20 mouse cellular contexts compared by ENCODE assay signal in the genomic region with DNA sequence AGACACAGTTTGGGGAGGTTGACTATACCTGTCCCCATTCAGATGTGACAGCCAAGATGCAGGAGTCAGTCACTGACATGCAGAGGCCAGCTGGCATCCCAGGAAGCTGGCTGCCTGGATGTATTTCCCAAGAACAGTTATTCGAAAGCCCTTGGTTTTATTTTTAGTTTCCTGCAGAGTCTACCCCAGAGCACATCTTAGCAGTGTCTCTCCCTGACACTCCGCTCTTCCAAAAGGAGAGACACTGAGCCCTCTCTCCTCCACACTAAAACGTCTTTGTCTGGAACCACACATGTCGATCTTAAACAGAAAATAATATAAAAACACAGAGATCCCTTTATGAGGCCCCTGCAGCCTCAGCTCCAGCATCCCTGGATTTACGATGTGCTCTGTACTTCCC. TPM values are rescaled to one million over a fixed set of nuclear protein-coding genes. Genes with fewer than 3 reads are reported as not detected.
DNase-seq lines count a peak whose midpoint lies in the region; ATAC-seq and TF ChIP-seq lines count a peak whose summit lies in the region.
"Had no signal": no experiment of that assay in that cellular context is flagged by ENCODE, and none has a peak within 500 bp of the region (broad histone marks: within the 10 kb centered on the region; RNA-seq: fewer than 3 reads in every experiment).

No protein-coding gene starts in this region.

- no peak overlapping the region for H3K4me2 ChIP-seq in limb, embryonic 14.5 days (replicated peaks; ENCODE audit: low read depth, low read length, severe bottlenecking)
- no peak overlapping the region for H3K4me2 ChIP-seq in kidney, embryonic 14.5 days (replicated peaks; ENCODE audit: low read depth, low read length)
- H3K4me2 ChIP-seq: embryonic facial prominence, embryonic 12.5 days; forebrain, embryonic 15.5 days; heart, embryonic 13.5 days; hindbrain, embryonic 15.5 days had no signal

- WGBS in limb, embryonic 14.5 days, result 32% methylated on average over 5 of the region's 5 CpGs
- WGBS in kidney, embryonic 14.5 days, result 44% methylated on average over 5 of the region's 5 CpGs

- no peak for DNase-seq in frontal cortex, postnatal 10 days (ENCODE audit: low spot score in 2 of 2)
- DNase-seq in left cerebral cortex, postnatal 25 days (ENCODE audit: low spot score in 2 of 2), result peak; percentile 5 to 19
- DNase-seq in left cerebral cortex, adult 9 months (ENCODE audit: low spot score in 2 of 2), result no peak
- DNase-seq in brain, adult 2 months (ENCODE audit: low read depth, low spot score), result peak; percentile 11
- DNase-seq in limb, embryonic 14.5 days (ENCODE audit: low spot score), result no peak
- DNase-seq: adrenal gland, postnatal 10 days; B cell, adult 2 months; cerebellum, adult 11-12 months; cerebellum, adult 9-10 months; cerebellum, postnatal 25 days; gastrocnemius, postnatal 14 days; heart, postnatal 36 days had no signal

- no peaks in the 10 kb centered on the region for H3K9me3 ChIP-seq in limb, embryonic 14.5 days (ENCODE audit: control insufficient read depth, low read length)
- no peaks in the 10 kb centered on the region for H3K9me3 ChIP-seq in kidney, embryonic 14.5 days (ENCODE audit: control insufficient read depth, low read length)
- H3K9me3 ChIP-seq: embryonic facial prominence, embryonic 12.5 days; forebrain, embryonic 15.5 days; G1E; heart, embryonic 13.5 days; hindbrain, embryonic 15.5 days had no signal

- intact Hi-C loops in left cerebral cortex, postnatal 25 days (cut with DNase I), result no loop called here

- H3K4me3 ChIP-seq in limb, embryonic 14.5 days (replicated peaks; ENCODE audit: low read length), result no peak overlapping the region
- H3K4me3 ChIP-seq in kidney, embryonic 14.5 days (ENCODE audit: low read length), result no peak overlapping the region
- H3K4me3 ChIP-seq: embryonic facial prominence, embryonic 12.5 days; forebrain, embryonic 15.5 days; heart, embryonic 13.5 days; hindbrain, embryonic 15.5 days had no signal

- no peak for TF ChIP-seq POLR2A in limb, embryonic 14.5 days (IDR thresholded peaks at IDR 0.05; ENCODE audit: borderline replicate concordance, extremely low read depth, insufficient read depth, insufficient read length)

- peak; percentile 82 for ATAC-seq in frontal cortex, adult (ENCODE audit: low TSS enrichment)
- peak; percentile 44; the same call in 1 of the 2 replicates for ATAC-seq in limb, embryonic 14.5 days (ENCODE audit: low FRiP score, low read depth)
- ATAC-seq in kidney, embryonic 14.5 days (ENCODE audit: low FRiP score, low TSS enrichment), result no peak
- ATAC-seq: CD4-positive, CD25-positive, alpha-beta regulatory T cell, adult 4 months; forebrain, embryonic 15.5 days had no signal

- H3K36me3 ChIP-seq in limb, embryonic 14.5 days (ENCODE audit: control insufficient read depth, insufficient read depth, low read length), result no peaks in the 10 kb centered on the region
- no peaks in the 10 kb centered on the region for H3K36me3 ChIP-seq in kidney, embryonic 14.5 days (ENCODE audit: control insufficient read depth, insufficient read depth, low read length)
- H3K36me3 ChIP-seq: embryonic facial prominence, embryonic 12.5 days; forebrain, embryonic 15.5 days; G1E; heart, embryonic 13.5 days; hindbrain, embryonic 15.5 days had no signal

- H3K4me1 ChIP-seq in limb, embryonic 14.5 days (ENCODE audit: control insufficient read depth, insufficient read depth, low read length), result peaks cover 7% of the 10 kb centered on the region; the same call in 1 of the 2 replicates
- no peaks in the 10 kb centered on the region for H3K4me1 ChIP-seq in kidney, embryonic 14.5 days (ENCODE audit: control insufficient read depth, insufficient read depth, low read length)
- H3K4me1 ChIP-seq: embryonic facial prominence, embryonic 12.5 days; forebrain, embryonic 15.5 days; heart, embryonic 13.5 days; hindbrain, embryonic 15.5 days had no signal

- H3K9ac ChIP-seq in limb, embryonic 14.5 days (ENCODE audit: low read depth, low read length, severe bottlenecking), result no peak overlapping the region
- no peak overlapping the region for H3K9ac ChIP-seq in kidney, embryonic 14.5 days (ENCODE audit: low read depth, low read length)
- H3K9ac ChIP-seq: embryonic facial prominence, embryonic 12.5 days; forebrain, embryonic 15.5 days; heart, embryonic 13.5 days; hindbrain, embryonic 15.5 days had no signal

- H3K27ac ChIP-seq in limb, embryonic 14.5 days (replicated peaks; ENCODE audit: low read depth, low read length), result no peak overlapping the region
- H3K27ac ChIP-seq in kidney, embryonic 14.5 days (ENCODE audit: low read depth, low read length), result no peak overlapping the region
- H3K27ac ChIP-seq: embryonic facial prominence, embryonic 12.5 days; forebrain, embryonic 15.5 days; heart, embryonic 13.5 days; hindbrain, embryonic 15.5 days had no signal

- no peaks in the 10 kb centered on the region for H3K27me3 ChIP-seq in limb, embryonic 14.5 days (ENCODE audit: control insufficient read depth, insufficient read depth, low read length)
- no peaks in the 10 kb centered on the region for H3K27me3 ChIP-seq in kidney, embryonic 14.5 days (ENCODE audit: control insufficient read depth, insufficient read depth, low read length)
- H3K27me3 ChIP-seq: embryonic facial prominence, embryonic 12.5 days; forebrain, embryonic 15.5 days; heart, embryonic 13.5 days; hindbrain, embryonic 15.5 days had no signal

RNA-seq across cellular contexts. Expression of a gene that starts 44.9 kb away (rescaled TPM):
- total RNA-seq in left cerebral cortex, postnatal 25 days (2021), result 1 to 10 TPM; 5.3 to 6.7 TPM
- polyA plus RNA-seq in limb, embryonic 14.5 days (2012; rRNA removed), result 15.1 and 19.1 TPM in 2 replicates
- polyA plus RNA-seq in limb, embryonic 14.5 days (2014; fragmentation: Nextera tagmentation; extraction: Ambion mirVana), result 13.3 and 15.9 TPM in 2 replicates
- 1.3 TPM in 2 replicates for polyA plus RNA-seq in kidney, embryonic 14.5 days (2014; fragmentation: Nextera tagmentation; extraction: Ambion mirVana)
- total RNA-seq: G1E had no signal
- polyA plus RNA-seq: CD4-positive, CD25-positive, alpha-beta regulatory T cell, adult 4 months; G1E had no signal

Comparison
In these comparisons a context has a peak if more than half of its experiments do, and no peak if none do; other contexts are left out.
1. DNase-seq: peak in left cerebral cortex, postnatal 25 days (2 of 2) and brain, adult 2 months (single experiment); none in frontal cortex, postnatal 10 days (0 of 2), left cerebral cortex, adult 9 months (0 of 2) and limb, embryonic 14.5 days (single experiment).